Mouse (Mus musculus) brain, adult 2 months (tissue): ENCODE measurements around the gene Agfg2.
"Not testable (repeated sequence)": the region's sequence is repeated elsewhere in the genome, so short reads cannot be mapped to it uniquely, and the experiment has no call there.

Experiments
- DNase-seq: peaks from one replicate; pipeline ENCODE4 v3.0.0; 2011; ENCODE audit warnings: low read depth, low spot score

The Agfg2 gene

GRCm38 (mm10) chr5:137684294-137685123 lies at the start of gene Agfg2:
TSS of gene Agfg2 (minus strand) at chr5:137684726.
- DNase-seq: peak; percentile 100

GRCm38 (mm10) chr5:137733638-137734288 lies 49.2 kb upstream of the Agfg2 start:
- peak; percentile 41 for DNase-seq

- DNase-seq: no peak
Measured at GRCm38 (mm10) chr5:137726767-137727166, 42.2 kb upstream of the Agfg2 start.

GRCm38 (mm10) chr5:137723840-137724239 lies 39.3 kb upstream of the Agfg2 start:
- DNase-seq: no peak

GRCm38 (mm10) chr5:137720558-137721164 lies 36.1 kb upstream of the Agfg2 start:
- not testable (repeated sequence) for DNase-seq

- DNase-seq: no peak
Measured at GRCm38 (mm10) chr5:137719088-137719487, 34.6 kb upstream of the Agfg2 start.

- DNase-seq: no peak
Measured at GRCm38 (mm10) chr5:137718020-137718790, 33.7 kb upstream of the Agfg2 start.

- DNase-seq: no peak
Measured at GRCm38 (mm10) chr5:137715685-137716084, 31.2 kb upstream of the Agfg2 start.

- DNase-seq: no peak
Measured at GRCm38 (mm10) chr5:137713454-137713853, 28.9 kb upstream of the Agfg2 start.

GRCm38 (mm10) chr5:137706913-137707633 lies 22.5 kb upstream of the Agfg2 start:
- peak; percentile 71 for DNase-seq

- DNase-seq: no peak
Measured at GRCm38 (mm10) chr5:137705242-137705641, 20.7 kb upstream of the Agfg2 start.

GRCm38 (mm10) chr5:137699850-137700249 lies 15.3 kb upstream of the Agfg2 start:
- DNase-seq: no peak

- no peak for DNase-seq
Measured at GRCm38 (mm10) chr5:137699080-137699479, 14.6 kb upstream of the Agfg2 start.

GRCm38 (mm10) chr5:137695930-137696329 lies 11.4 kb upstream of the Agfg2 start:
- no peak for DNase-seq

- no peak for DNase-seq
Measured at GRCm38 (mm10) chr5:137694796-137695195, 10.3 kb upstream of the Agfg2 start.

GRCm38 (mm10) chr5:137691881-137692280 lies 7.4 kb upstream of the Agfg2 start:
- no peak for DNase-seq

GRCm38 (mm10) chr5:137690531-137690930 lies 6.0 kb upstream of the Agfg2 start:
- no peak for DNase-seq

GRCm38 (mm10) chr5:137689974-137690373 lies 5.4 kb upstream of the Agfg2 start:
- no peak for DNase-seq

GRCm38 (mm10) chr5:137686127-137686790 lies 1.7 kb upstream of the Agfg2 start:
- peak; percentile 67 for DNase-seq

GRCm38 (mm10) chr5:137685653-137686052 lies 1.1 kb upstream of the Agfg2 start:
- no peak for DNase-seq
